Mouse (Mus musculus): ENCODE data around the gene Il17re. TPM values are rescaled to one million over a fixed set of nuclear protein-coding genes. Genes with fewer than 3 reads are reported as not detected.
A peak's percentile ranks its signal among the peaks of the same experiment; 100 is the strongest.

Il17re gene
- polyA plus RNA-seq, 1 experiment from 2014 or later = 0.20 TPM

DNA sequence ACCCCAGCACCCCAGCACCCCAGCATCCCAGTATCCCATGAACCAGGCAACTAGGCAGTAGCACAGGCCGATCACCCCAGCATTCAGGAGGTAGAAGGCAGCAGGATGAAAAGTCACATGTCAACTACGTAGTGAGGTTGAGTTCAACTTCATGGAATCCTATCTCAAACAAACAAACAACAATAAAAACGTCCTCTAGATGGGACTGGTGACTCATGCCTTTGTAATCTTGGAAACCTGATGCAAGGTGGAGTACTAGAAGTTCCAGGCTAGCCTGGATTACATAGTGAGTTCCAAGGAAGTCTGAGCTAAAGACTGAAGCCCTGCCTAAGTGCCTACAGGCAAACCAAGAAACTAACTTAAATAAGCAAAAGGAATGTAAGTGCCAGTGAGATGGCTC, 27.4 kb upstream of the Il17re start:
- no peak for ATAC-seq (ENCODE audit: low read depth)
- no peaks in the 10 kb centered on the region for H3K27me3 ChIP-seq
- 45% methylated on average over 3 of the region's 3 CpGs for WGBS (ENCODE audit: insufficient replicate concordance)

DNA sequence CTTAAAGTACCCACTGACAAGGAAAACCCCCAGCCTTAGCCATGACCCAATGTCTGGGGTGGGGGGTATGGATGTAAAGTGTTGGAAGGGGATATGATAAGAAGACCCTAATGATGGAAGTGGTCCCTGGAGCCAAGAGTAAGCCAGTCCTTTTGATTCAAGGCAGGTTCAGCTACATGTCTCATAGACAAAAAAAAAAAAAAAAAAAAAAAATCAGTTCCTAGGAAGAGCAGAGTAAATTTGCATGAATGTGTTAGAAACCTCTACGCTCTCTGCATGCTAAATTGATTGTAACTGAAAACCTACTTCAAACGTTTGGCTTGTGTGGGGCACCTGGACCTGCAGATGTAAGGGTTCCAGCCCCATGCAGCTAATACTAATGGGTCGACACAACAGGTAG, 26.5 kb upstream of the Il17re start:
- H3K4me3 ChIP-seq (replicated peaks) = no peak overlapping the region
- H3K9me3 ChIP-seq (replicated peaks) = no peaks in the 10 kb centered on the region
- DNase-seq (no peak), ATAC-seq (ENCODE audit: low read depth) (no peak)
- no peak overlapping the region for H3K4me2 ChIP-seq
- no peak overlapping the region for H3K9ac ChIP-seq
- H3K4me1 ChIP-seq (replicated peaks) = no peaks in the 10 kb centered on the region
- no peak overlapping the region for H3K27ac ChIP-seq
- no peaks in the 10 kb centered on the region for H3K27me3 ChIP-seq
- WGBS (ENCODE audit: insufficient replicate concordance) = 45% methylated on average over 3 of the region's 3 CpGs
- H3K36me3 ChIP-seq = no peaks in the 10 kb centered on the region

More for the DNA sequence above, 27.4 kb upstream of the Il17re start:
- Histone ChIP-seq H3K9ac (no peak overlapping the region), H3K4me3 (replicated peaks) (no peak overlapping the region), H3K4me2 (no peak overlapping the region), H3K27ac (no peak overlapping the region), H3K9me3 (replicated peaks) (no peaks in the 10 kb centered on the region), H3K4me1 (replicated peaks) (no peaks in the 10 kb centered on the region), H3K36me3 (no peaks in the 10 kb centered on the region)
- DNase-seq = no peak

DNA sequence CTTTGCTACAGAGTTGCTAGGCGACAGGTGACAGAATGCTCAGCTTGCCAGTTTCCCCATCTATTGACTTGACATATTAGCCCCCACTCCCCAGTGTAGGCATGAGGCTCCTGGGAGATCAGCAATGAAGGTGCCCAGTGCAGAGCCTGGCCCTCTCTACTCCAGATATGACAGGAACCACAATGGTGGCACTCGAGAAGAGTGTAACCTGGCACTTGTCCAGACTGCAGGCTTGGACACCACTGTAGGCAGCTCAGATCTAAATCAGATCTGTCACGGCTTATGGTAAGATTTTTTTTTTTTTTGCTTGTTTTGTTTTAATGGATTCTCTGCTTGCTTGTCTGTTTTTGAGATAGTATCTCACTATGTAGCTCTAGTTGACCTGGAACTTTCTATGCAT, 24.6 kb upstream of the Il17re start:
- Histone ChIP-seq H3K36me3 (no peaks in the 10 kb centered on the region), H3K4me3 (replicated peaks) (no peak overlapping the region), H3K4me2 (no peak overlapping the region), H3K27ac (no peak overlapping the region), H3K9ac (no peak overlapping the region), H3K9me3 (replicated peaks) (no peaks in the 10 kb centered on the region), H3K27me3 (no peaks in the 10 kb centered on the region), H3K4me1 (replicated peaks) (no peaks in the 10 kb centered on the region)
- DNase-seq = no peak
- 62% methylated on average over 3 of the region's 3 CpGs for WGBS (ENCODE audit: insufficient replicate concordance)
- no peak for ATAC-seq (ENCODE audit: low read depth)

DNA sequence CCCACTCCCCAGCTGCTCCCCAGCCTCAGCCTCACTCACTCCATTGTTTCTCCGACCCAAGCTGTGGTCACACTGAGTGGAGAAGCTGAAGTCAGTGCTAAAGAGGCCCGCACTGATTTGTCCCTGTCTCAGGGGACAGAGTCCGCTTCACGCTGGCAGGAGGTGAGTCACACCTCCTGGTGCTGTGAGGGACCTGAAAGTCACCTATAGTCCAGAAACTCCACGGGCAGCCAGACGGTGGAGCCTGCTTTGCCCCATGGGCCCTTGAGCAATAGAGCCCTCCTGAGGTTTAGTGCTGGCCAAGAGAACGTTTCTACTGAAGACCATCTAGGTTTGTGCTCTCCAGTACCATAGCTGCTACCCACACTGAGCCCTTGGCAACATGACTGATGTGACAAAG, 23.6 kb upstream of the Il17re start:
- H3K4me2 ChIP-seq = no peak overlapping the region
- DNase-seq = no peak
- H3K4me3 ChIP-seq (replicated peaks) = no peak overlapping the region
- no peaks in the 10 kb centered on the region for H3K4me1 ChIP-seq (replicated peaks)
- H3K9me3 ChIP-seq (replicated peaks) = no peaks in the 10 kb centered on the region
- no peak overlapping the region for H3K27ac ChIP-seq
- no peaks in the 10 kb centered on the region for H3K27me3 ChIP-seq
- ATAC-seq (ENCODE audit: low read depth) = no peak
- no peak overlapping the region for H3K9ac ChIP-seq
- WGBS (ENCODE audit: insufficient replicate concordance) = 56% methylated on average over 7 of the region's 7 CpGs
- H3K36me3 ChIP-seq = no peaks in the 10 kb centered on the region

DNA sequence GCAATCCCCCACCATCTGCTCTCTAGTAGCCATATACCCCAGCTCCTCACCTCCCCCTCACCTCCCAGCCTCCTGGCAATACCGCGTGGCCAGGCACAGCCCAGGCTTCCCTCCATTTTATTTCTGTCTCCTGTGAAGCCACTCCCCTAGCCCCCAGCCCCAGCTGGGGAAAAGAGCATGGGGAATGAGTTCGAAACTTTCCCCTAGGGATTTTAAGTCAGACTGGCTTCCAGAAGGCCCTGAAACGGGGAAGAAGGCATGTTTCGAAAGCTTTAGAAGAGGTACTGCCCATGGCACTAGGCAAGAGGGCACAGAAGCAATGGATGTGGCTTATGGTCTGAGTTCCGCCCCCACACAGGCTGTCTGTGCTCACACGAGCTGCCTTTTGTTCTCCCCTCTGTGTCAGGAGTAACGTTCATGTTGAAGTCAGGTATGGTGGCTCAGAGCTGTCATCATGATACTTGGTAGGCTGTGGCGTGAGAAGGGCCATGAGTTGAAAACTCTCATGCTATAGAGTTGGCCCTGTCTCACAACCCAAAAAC, 22.5 kb upstream of the Il17re start, which contains the start of gene Cidec:
TSS of gene Cidec (minus strand) at position 97 of the 542 bp plus-strand sequence.
- WGBS (ENCODE audit: insufficient replicate concordance) = 70% methylated on average over 9 of the region's 9 CpGs
- H3K4me2 ChIP-seq = no peak within 1 kb of the TSS
- H3K4me3 ChIP-seq (replicated peaks) = no peak within 1 kb of the TSS
- no peaks in the 10 kb centered on the region for H3K9me3 ChIP-seq (replicated peaks)
- no peak within 1 kb of the TSS for H3K9ac ChIP-seq
- no peaks in the 10 kb centered on the region for H3K27me3 ChIP-seq
- no peaks in the 10 kb centered on the region for H3K36me3 ChIP-seq
- no peak within 1 kb of the TSS for H3K27ac ChIP-seq
- ATAC-seq (ENCODE audit: low read depth) (no peak), DNase-seq (no peak)
- no peaks in the 10 kb centered on the region for H3K4me1 ChIP-seq (replicated peaks)

DNA sequence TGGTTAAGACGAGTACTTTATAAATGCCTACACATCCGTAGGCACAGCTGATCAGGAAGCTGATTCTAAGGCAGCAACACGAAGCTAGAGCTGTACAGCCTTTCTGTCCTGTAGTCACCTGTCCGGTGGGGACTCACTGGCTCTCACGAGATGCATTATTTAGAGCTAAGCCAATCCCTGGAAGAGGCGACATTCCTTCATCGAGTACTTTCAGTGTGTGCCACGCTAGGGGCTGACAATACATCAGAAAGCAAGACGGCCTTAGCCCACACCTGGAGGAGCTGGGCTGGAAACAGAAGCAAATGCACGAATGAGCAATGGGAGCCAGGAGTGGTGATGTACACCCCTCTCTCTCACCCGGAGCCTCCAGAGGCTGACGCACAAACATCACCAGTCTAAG, 21.1 kb upstream of the Il17re start:
- H3K9ac ChIP-seq = no peak overlapping the region
- DNase-seq (no peak), ATAC-seq (ENCODE audit: low read depth) (no peak)
- H3K27me3 ChIP-seq = no peaks in the 10 kb centered on the region
- WGBS (ENCODE audit: insufficient replicate concordance) = 63% methylated on average over 12 of the region's 12 CpGs
- no peak overlapping the region for H3K27ac ChIP-seq
- H3K4me2 ChIP-seq = no peak overlapping the region
- H3K36me3 ChIP-seq = no peaks in the 10 kb centered on the region
- peaks cover 9% of the 10 kb centered on the region; the same call in 1 of the 2 replicates for H3K4me1 ChIP-seq (replicated peaks)
- no peak overlapping the region for H3K4me3 ChIP-seq (replicated peaks)
- no peaks in the 10 kb centered on the region for H3K9me3 ChIP-seq (replicated peaks)

DNA sequence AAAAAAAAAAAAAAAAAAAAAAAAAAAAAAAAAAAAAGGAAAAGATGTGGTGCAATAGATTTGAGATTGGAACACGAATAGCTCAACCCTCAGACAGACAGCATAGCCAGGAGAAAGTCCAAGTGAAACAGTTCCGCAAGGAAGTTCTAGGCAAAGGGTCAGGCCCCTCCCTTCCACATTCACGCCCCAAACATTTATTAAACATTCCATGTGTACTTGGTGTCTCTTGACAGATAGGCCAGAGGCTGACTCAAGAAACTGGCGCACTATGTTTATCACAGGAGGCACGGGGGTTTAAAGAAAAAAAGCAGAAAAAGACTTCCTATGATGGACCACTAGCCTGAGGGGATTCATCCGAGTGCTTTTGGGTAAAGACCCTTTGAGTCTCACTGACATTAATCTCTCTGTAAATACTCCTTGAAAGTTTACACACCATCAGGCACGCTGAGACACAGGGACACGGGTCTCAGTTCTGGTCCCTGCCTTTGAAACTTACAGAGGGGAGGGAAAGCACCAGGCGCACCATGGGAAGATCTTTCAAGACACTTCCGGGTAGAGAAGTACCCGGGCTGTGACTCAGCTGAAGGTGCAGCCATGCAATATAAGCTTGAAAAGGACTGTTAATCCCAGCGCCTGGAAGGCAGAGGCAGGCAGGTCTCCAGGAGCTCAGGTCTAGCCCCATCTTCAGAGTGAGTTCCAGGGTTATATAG, 19.4 kb upstream of the Il17re start:
- WGBS (ENCODE audit: insufficient replicate concordance) = 52% methylated on average over 12 of the region's 12 CpGs
- Histone ChIP-seq H3K36me3 (no peaks in the 10 kb centered on the region), H3K4me2 (no peak overlapping the region), H3K4me3 (replicated peaks) (no peak overlapping the region), H3K4me1 (replicated peaks) (peaks cover 22% of the 10 kb centered on the region), H3K9ac (no peak overlapping the region), H3K27me3 (no peaks in the 10 kb centered on the region), H3K27ac (no peak overlapping the region), H3K9me3 (replicated peaks) (no peaks in the 10 kb centered on the region)
- ATAC-seq (ENCODE audit: low read depth) (no peak), DNase-seq (no peak)

DNA sequence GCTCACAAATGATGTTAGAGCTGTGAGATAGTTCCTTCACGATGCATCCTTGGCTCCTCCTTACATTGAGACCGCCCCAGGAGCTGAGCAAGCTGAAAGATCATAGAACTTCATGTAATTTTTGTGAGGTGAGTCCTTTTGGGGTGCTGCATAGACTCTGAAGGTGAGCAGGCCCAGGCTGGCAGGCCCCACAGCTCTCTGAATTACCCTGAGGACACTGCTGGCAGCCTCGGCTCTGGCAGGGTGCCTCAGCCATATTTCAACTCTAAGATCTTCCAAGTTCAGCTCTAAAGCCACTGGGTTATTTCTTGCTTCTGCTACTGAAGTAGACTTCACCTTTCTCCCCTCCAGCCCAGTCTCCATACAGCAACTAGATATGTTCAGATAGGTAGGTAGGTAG, 17.6 kb upstream of the Il17re start:
- no peaks in the 10 kb centered on the region for H3K27me3 ChIP-seq
- no peak overlapping the region for H3K9ac ChIP-seq
- no peaks in the 10 kb centered on the region for H3K9me3 ChIP-seq (replicated peaks)
- no peak for ATAC-seq (ENCODE audit: low read depth)
- DNase-seq = no peak
- no peaks in the 10 kb centered on the region for H3K36me3 ChIP-seq
- H3K4me2 ChIP-seq = no peak overlapping the region
- 87% methylated on average over 3 of the region's 3 CpGs for WGBS (ENCODE audit: insufficient replicate concordance)
- H3K27ac ChIP-seq = no peak overlapping the region
- H3K4me3 ChIP-seq (replicated peaks) = no peak overlapping the region
- H3K4me1 ChIP-seq (replicated peaks) = peaks cover 29% of the 10 kb centered on the region

DNA sequence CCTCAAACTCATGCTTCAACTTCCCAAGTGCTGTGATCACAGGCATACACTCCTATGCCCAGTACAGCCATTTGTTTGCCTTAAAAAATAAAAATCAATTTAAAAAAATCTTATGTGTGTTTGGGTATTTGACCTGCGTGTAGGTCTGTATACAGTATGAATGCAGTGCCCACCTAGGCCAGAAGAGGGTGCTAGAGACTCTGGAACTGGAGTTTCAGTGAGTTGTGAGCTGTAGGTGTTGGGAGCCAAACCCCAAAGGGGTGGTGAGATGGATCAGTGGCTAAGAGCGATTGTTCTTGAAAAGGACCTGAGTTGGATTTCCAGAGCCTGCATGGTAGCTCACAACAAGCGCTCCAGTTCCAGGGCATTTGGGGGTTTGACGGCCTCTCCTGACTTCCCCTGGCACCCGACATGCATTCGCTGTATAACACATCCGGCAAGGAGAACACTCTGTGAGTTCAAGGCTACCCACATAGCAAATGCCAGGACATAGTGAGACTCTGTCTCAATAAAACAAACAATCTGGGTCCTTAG, 17.1 kb upstream of the Il17re start:
- Histone ChIP-seq H3K27ac (no peak overlapping the region), H3K9me3 (replicated peaks) (no peaks in the 10 kb centered on the region), H3K4me2 (no peak overlapping the region), H3K27me3 (no peaks in the 10 kb centered on the region), H3K36me3 (0 out of 2 replicates have a peak, but pooled peaks cover 3% of the 10 kb centered on the region), H3K4me3 (replicated peaks) (no peak overlapping the region), H3K4me1 (replicated peaks) (peaks cover 29% of the 10 kb centered on the region), H3K9ac (no peak overlapping the region)
- 49% methylated on average over 7 of the region's 7 CpGs for WGBS (ENCODE audit: insufficient replicate concordance)
- ATAC-seq (ENCODE audit: low read depth) (no peak; the same call in 1 of the 2 replicates), DNase-seq (peak; percentile 74)

DNA sequence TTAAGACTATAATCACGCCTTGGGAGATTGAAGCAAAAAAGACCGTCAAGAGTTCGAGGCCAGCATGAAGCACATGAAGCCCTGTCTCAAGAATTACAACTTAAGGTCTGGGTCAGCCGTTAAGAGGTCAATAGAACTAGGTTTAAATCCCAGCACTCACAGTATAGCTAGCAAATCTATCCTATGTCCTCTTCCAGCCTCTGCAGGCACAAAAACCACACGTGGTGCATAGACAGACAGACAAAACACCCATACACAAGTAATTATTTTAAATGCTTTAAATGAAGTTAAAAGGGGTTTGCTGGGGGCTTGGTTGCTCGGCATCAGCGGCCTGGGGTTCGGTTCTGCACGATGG, 16.2 kb upstream of the Il17re start:
- ATAC-seq (ENCODE audit: low read depth) = no peak; the same call in 1 of the 2 replicates
- H3K9me3 ChIP-seq (replicated peaks) = no peaks in the 10 kb centered on the region
- peak overlapping the region; percentile 94 for H3K9ac ChIP-seq
- 0 out of 2 replicates have a peak overlapping the region, but pooled peaks have one; percentile 50 for H3K27ac ChIP-seq
- DNase-seq = no peak
- WGBS (ENCODE audit: insufficient replicate concordance) = 35% methylated on average over 9 of the region's 9 CpGs
- peaks cover 29% of the 10 kb centered on the region for H3K4me1 ChIP-seq (replicated peaks)
- no peaks in the 10 kb centered on the region for H3K27me3 ChIP-seq
- peaks cover 12% of the 10 kb centered on the region for H3K36me3 ChIP-seq
- peak overlapping the region; percentile 87 for H3K4me3 ChIP-seq (replicated peaks)
- H3K4me2 ChIP-seq = peak overlapping the region; percentile 88

DNA sequence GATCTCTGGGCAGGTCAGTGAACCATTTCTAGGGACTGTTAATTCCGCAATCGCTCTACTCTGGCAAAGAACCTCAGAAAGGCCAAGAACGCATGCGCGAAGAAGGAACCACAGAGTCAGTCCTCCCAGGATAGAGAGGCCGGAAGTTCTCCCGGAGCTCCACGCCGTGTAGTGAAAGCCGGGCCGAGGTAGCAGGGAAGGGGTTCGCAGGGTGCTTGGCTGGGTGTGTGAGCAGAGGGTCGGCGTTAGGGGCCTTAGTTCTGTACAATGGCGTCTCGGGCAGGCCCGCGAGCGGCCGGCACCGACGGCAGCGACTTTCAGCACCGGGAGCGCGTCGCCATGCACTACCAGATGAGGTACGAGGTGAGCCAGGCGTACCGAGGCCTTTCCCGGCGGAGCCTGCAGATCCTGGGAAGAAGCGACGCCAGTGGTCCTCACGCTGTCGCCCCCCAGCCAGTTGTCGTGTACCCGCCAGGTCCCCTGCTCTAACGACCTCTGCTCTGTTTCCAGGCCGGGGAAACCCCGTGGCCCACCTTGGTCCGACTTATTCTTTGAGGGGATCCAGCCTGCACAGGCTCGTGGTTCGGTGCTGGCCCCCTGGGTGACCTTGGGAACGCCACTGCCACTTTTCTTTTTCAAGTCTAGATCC, 15.7 kb upstream of the Il17re start, which contains the start of gene Jagn1:
TSS of gene Jagn1 (plus strand) at position 128 of the 649 bp plus-strand sequence.
- peaks cover 17% of the 10 kb centered on the region for H3K36me3 ChIP-seq
- peak within 1 kb of the TSS; percentile 50; the same call in 1 of the 2 replicates for H3K27ac ChIP-seq
- H3K9me3 ChIP-seq (replicated peaks) = no peaks in the 10 kb centered on the region
- H3K27me3 ChIP-seq = no peaks in the 10 kb centered on the region
- peaks cover 29% of the 10 kb centered on the region for H3K4me1 ChIP-seq (replicated peaks)
- peak; percentile 88 for ATAC-seq (ENCODE audit: low read depth)
- DNase-seq = peak; percentile 86
- peak within 1 kb of the TSS; percentile 88 for H3K4me2 ChIP-seq
- peak within 1 kb of the TSS; percentile 87 for H3K4me3 ChIP-seq (replicated peaks)
- H3K9ac ChIP-seq = peak within 1 kb of the TSS; percentile 94
- under 1% methylated on average over 45 of the region's 45 CpGs for WGBS (ENCODE audit: insufficient replicate concordance)
